Mouse (Mus musculus) small intestine, adult 2 months (tissue): ENCODE data around the gene Tnfrsf1b. TPM values are rescaled to one million over a fixed set of nuclear protein-coding genes. Genes with fewer than 3 reads are reported as not detected.

Experiments
- H3K27ac ChIP-seq: fragments of 200-500 bp; 2 replicates; pipeline ENCODE4 v1.5.1; 2012; ENCODE audit warnings: low read depth, low read length, control low read depth, inconsistent platforms; ENCODE audit not compliant: insufficient read depth
- H3K27me3 ChIP-seq: fragments of 200-500 bp; 2 replicates; pipeline ENCODE4 v1.6.1; 2012; ENCODE audit warnings: mild to moderate bottlenecking, moderate library complexity, low read length, inconsistent platforms; ENCODE audit not compliant: control insufficient read depth, insufficient read depth
- H3K36me3 ChIP-seq: fragments of 200-500 bp; 2 replicates; pipeline ENCODE4 v1.6.1; 2012; ENCODE audit warnings: mild to moderate bottlenecking, low read length, control low read depth, inconsistent platforms; ENCODE audit not compliant: control insufficient read depth, insufficient read depth
- H3K4me1 ChIP-seq: fragments of 200-500 bp; 2 replicates; pipeline ENCODE4 v1.6.1; 2012; ENCODE audit warnings: low read length, inconsistent platforms, mixed read lengths; ENCODE audit not compliant: control insufficient read depth, insufficient read depth, insufficient read length
- H3K4me3 ChIP-seq: fragments of 200-500 bp; 2 replicates; pipeline ENCODE4 v1.5.1; 2012; ENCODE audit warnings: low read depth, mild to moderate bottlenecking, control low read depth, inconsistent platforms, low read length, moderate library complexity
- CTCF ChIP-seq: fragments of 200-500 bp; IDR thresholded peaks from 2 replicates; pipeline ENCODE4 v1.5.1; 2012; ENCODE audit warnings: low read depth, mild to moderate bottlenecking, control low read depth, inconsistent platforms, low read length, moderate library complexity, mixed read lengths; ENCODE audit not compliant: insufficient replicate concordance, insufficient read length; ENCODE audit errors: extremely low read depth
- POLR2A ChIP-seq: fragments of 200-500 bp; IDR thresholded peaks from 2 replicates; pipeline ENCODE4 v1.6.1; 2012; ENCODE audit warnings: low read depth, mild to moderate bottlenecking, control low read depth, inconsistent platforms, low read length, moderate library complexity
- WGBS: fragments of 180-500 bp; shearing (Covaris S2); methylation state at CpG from one replicate; pipeline ENCODE4 v1.1.7; 2018; 5-methylcytosine and 5-hydroxymethylcytosine counted together
- polyA plus RNA-seq: library from polyadenylated mRNA; depleted of rRNA; stranded (reverse); fragments of >200 nt; gene quantifications from 2 replicates; pipeline ENCODE4 v1.2.3, GENCODE M21; 2012; rRNA removed

Tnfrsf1b gene
- polyA plus RNA-seq = 13.5 and 14.2 TPM in 2 replicates

GRCm38 (mm10) chr4:145246173-145247011, at the start of gene Tnfrsf1b:
TSS of gene Tnfrsf1b (minus strand) at chr4:145246870.
- WGBS = under 1% methylated on average over 47 of the region's 47 CpGs
- TF ChIP-seq CTCF (no peak), POLR2A (peak; percentile 93)
- H3K4me1 ChIP-seq = peaks cover 10% of the 10 kb centered on the region; the same call in 1 of the 2 replicates
- no peaks in the 10 kb centered on the region for H3K36me3 ChIP-seq
- peak within 1 kb of the TSS; percentile 89 for H3K4me3 ChIP-seq
- H3K27ac ChIP-seq = peak within 1 kb of the TSS; percentile 41
- H3K27me3 ChIP-seq = no peaks in the 10 kb centered on the region

GRCm38 (mm10) chr4:145295589-145296300, 49.1 kb upstream of the Tnfrsf1b start:
- no peaks in the 10 kb centered on the region for H3K36me3 ChIP-seq
- peak; percentile 78; the same call in 1 of the 2 replicates for TF ChIP-seq CTCF
- TF ChIP-seq POLR2A = no peak
- no peak overlapping the region for H3K4me3 ChIP-seq
- no peaks in the 10 kb centered on the region; the same call in 1 of the 2 replicates for H3K4me1 ChIP-seq
- no peak overlapping the region for H3K27ac ChIP-seq
- H3K27me3 ChIP-seq = no peaks in the 10 kb centered on the region
- WGBS = 54% methylated on average over 5 of the region's 5 CpGs

GRCm38 (mm10) chr4:145294588-145294987, 47.9 kb upstream of the Tnfrsf1b start:
- Histone ChIP-seq H3K36me3 (no peaks in the 10 kb centered on the region), H3K27me3 (no peaks in the 10 kb centered on the region), H3K4me3 (no peak overlapping the region), H3K4me1 (no peaks in the 10 kb centered on the region), H3K27ac (no peak overlapping the region)
- 86% methylated on average over 5 of the region's 5 CpGs for WGBS
- TF ChIP-seq CTCF = no peak
- TF ChIP-seq POLR2A = no peak

GRCm38 (mm10) chr4:145286369-145287120, 39.9 kb upstream of the Tnfrsf1b start:
- no peaks in the 10 kb centered on the region for H3K27me3 ChIP-seq
- no peak overlapping the region for H3K27ac ChIP-seq
- TF ChIP-seq CTCF (peak; percentile 42; the same call in 1 of the 2 replicates), POLR2A (no peak)
- H3K36me3 ChIP-seq = no peaks in the 10 kb centered on the region
- H3K4me3 ChIP-seq = no peak overlapping the region
- H3K4me1 ChIP-seq = no peaks in the 10 kb centered on the region
- 33% methylated on average over 4 of the region's 4 CpGs for WGBS

- WGBS = 95% methylated on average over 4 of the region's 4 CpGs
- no peaks in the 10 kb centered on the region for H3K4me1 ChIP-seq
- TF ChIP-seq POLR2A (no peak), CTCF (no peak)
- no peak overlapping the region for H3K4me3 ChIP-seq
- H3K27me3 ChIP-seq = no peaks in the 10 kb centered on the region
- no peaks in the 10 kb centered on the region for H3K36me3 ChIP-seq
- H3K27ac ChIP-seq = no peak overlapping the region
Measured at GRCm38 (mm10) chr4:145284675-145285074, 38.0 kb upstream of the Tnfrsf1b start.

- Histone ChIP-seq H3K27me3 (no peaks in the 10 kb centered on the region), H3K4me1 (peaks cover 4% of the 10 kb centered on the region; the same call in 1 of the 2 replicates), H3K36me3 (no peaks in the 10 kb centered on the region), H3K27ac (no peak overlapping the region), H3K4me3 (no peak overlapping the region)
- 80% methylated on average over 6 of the region's 6 CpGs for WGBS
- no peak for TF ChIP-seq CTCF
- TF ChIP-seq POLR2A = no peak
Measured at GRCm38 (mm10) chr4:145283441-145283840, 36.8 kb upstream of the Tnfrsf1b start.
